Mouse (Mus musculus): Measurements from ENCODE around the gene Prkce. TPM values are rescaled to one million over a fixed set of nuclear protein-coding genes. Genes with fewer than 3 reads are reported as not detected.
A peak's percentile ranks its signal among the peaks of the same experiment; 100 is the strongest.

Gene Prkce
- polyA plus RNA-seq, 1 experiment from 2014 or later = 11.0 TPM

DNA sequence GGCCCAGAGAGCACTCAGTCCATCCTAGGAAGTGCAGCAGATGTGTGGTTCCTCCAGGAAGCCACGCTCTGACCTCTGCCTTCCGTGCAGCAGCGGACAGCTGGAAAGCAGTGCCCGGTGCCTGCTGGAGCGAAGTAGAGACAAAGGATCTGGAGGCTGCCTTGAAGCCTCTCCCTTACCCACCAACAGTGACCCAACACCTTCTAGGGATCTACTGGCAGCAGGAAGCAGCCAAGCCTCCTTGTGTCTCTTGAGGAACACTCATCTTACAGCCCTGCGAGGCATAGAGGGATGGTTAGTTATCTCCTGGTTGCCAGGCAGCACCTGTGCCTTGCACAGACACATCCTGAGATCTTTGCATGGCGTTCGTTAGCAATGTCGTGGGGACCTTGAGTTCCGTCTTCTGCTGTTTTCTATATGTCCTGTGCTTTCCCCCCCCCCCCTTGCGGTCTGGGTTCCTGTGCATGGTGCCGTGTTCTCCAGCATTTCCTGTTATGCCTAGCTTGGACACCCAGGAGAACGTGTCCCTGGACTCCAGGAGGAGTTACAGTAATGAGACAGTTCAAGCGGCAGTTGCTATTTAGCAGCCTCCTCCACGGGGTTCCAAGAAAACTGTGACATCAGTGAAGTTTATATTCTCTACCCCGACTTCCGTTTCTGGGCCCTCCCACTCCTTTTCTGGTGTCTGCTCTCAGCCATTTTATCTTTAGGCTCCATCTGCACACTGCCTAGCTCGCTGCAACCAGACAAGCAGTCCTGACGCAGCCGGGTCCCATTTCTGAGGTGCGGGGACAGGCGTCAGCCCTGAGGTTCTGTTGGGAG is 133.4 kb downstream of the Prkce start:
- 74% methylated on average over 22 of the region's 22 CpGs for WGBS
- H3K9ac ChIP-seq = no peak overlapping the region
- H3K36me3 ChIP-seq = no peaks in the 10 kb centered on the region
- no peak overlapping the region for H3K4me3 ChIP-seq
- H3K27ac ChIP-seq = peak overlapping the region; percentile 32
- peaks cover 26% of the 10 kb centered on the region for H3K4me1 ChIP-seq
- no peaks in the 10 kb centered on the region for H3K27me3 ChIP-seq
- H3K4me2 ChIP-seq (replicated peaks) = peak overlapping the region; percentile 24; the same call in 1 of the 2 replicates
- no peak for ATAC-seq (ENCODE audit: low FRiP score)
- no peaks in the 10 kb centered on the region for H3K9me3 ChIP-seq (replicated peaks)

DNA sequence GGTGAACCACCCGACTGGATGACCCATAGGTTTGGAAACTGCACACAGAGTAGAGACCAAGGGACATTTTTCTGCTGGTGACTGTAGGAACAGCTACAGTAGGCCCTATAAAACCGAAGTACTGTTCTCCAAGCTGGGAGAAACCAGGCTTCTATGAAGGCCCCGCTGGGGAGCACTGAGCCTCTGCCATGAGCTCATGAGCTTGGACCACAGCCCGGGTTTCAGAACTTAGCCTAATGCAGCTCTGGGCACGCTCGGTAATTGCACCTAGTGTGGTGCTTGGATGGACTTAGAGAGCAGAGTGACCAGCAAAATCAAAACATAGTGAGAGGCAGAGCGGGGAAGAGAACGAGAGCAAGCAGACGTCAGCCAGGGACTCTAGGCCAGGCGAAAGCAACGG is 134.7 kb downstream of the Prkce start:
- H3K4me3 ChIP-seq = no peak overlapping the region
- peaks cover 30% of the 10 kb centered on the region for H3K4me1 ChIP-seq
- no peak overlapping the region for H3K27ac ChIP-seq
- no peak for ATAC-seq (ENCODE audit: low FRiP score)
- H3K9ac ChIP-seq = no peak overlapping the region
- 95% methylated on average over 11 of the region's 11 CpGs for WGBS
- H3K4me2 ChIP-seq (replicated peaks) = no peak overlapping the region
- no peaks in the 10 kb centered on the region for H3K9me3 ChIP-seq (replicated peaks)
- H3K27me3 ChIP-seq = no peaks in the 10 kb centered on the region
- no peaks in the 10 kb centered on the region for H3K36me3 ChIP-seq

DNA sequence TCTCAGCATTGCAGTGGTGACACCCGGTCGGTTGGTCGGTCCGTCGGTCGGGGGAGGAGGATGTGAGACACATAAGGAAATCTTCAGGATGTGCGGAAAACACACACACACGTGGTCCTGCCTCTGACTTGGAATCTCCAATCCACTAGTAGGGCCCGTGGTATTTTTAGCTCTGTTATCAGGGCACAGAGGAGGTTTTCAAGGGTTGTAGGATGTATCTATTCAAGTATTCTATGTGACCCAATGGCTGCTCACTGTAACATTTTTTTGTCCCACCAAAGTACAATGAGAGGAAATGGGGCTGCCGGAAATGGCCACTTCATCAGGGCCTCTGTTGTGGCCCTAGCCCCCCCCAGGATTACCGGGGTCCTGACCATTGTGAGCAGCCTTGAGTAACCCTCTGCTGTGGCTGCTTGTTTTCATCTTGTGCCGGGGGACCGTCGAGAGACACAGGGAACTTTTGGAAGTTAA is 135.3 kb downstream of the Prkce start:
- no peak for ATAC-seq (ENCODE audit: low FRiP score)
- 88% methylated on average over 14 of the region's 14 CpGs for WGBS
- peaks cover 27% of the 10 kb centered on the region for H3K4me1 ChIP-seq

DNA sequence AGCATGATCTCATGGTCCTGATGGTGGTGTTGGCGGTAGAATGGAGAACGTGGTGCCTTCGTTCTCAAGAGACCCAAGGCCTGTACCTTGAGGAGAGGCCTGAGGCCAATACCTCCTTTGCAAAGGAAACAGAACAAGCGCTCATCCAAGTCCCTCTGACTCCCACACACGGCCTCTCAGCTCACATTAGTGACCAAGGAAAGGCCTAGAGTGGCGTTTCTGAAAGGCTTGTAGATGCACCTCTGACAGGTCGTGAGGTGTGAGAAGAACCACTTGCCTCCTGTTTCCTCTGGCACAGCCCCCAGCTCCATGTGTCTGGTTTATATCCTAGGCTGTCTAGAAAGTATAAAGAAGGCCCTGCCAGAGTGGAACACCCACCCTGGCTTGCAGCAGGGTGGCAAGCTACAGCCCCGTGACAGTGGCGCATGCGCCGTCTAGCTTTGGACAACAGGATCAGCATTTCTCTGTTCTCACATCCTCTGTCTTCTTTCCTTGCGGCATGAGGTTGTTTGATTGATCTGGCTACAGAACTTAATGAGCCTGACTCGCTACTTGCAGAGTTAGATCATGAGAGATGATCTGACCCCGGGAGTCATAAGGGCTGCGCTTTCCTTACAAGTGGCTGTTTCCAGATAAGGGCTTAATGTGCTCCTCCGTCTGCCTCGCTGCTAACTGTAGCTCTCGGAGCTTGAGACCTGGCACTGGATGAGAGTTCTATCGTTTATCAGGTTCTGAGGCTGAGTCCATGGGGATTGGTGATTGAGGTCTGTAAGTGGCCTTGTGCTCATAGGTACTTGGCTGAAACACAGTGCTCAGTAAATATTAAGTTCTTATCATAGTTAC is 136.0 kb downstream of the Prkce start:
- no peak overlapping the region for H3K4me3 ChIP-seq
- peak overlapping the region; percentile 45; the same call in 1 of the 2 replicates for H3K27ac ChIP-seq
- H3K4me1 ChIP-seq = peaks cover 27% of the 10 kb centered on the region

More for the DNA sequence above, 135.3 kb downstream of the Prkce start:
- no peaks in the 10 kb centered on the region for H3K27me3 ChIP-seq
- no peak overlapping the region for H3K9ac ChIP-seq
- no peak overlapping the region for H3K4me3 ChIP-seq
- no peaks in the 10 kb centered on the region for H3K36me3 ChIP-seq
- H3K9me3 ChIP-seq (replicated peaks) = no peaks in the 10 kb centered on the region
- no peak overlapping the region for H3K4me2 ChIP-seq (replicated peaks)
- no peak overlapping the region for H3K27ac ChIP-seq

DNA sequence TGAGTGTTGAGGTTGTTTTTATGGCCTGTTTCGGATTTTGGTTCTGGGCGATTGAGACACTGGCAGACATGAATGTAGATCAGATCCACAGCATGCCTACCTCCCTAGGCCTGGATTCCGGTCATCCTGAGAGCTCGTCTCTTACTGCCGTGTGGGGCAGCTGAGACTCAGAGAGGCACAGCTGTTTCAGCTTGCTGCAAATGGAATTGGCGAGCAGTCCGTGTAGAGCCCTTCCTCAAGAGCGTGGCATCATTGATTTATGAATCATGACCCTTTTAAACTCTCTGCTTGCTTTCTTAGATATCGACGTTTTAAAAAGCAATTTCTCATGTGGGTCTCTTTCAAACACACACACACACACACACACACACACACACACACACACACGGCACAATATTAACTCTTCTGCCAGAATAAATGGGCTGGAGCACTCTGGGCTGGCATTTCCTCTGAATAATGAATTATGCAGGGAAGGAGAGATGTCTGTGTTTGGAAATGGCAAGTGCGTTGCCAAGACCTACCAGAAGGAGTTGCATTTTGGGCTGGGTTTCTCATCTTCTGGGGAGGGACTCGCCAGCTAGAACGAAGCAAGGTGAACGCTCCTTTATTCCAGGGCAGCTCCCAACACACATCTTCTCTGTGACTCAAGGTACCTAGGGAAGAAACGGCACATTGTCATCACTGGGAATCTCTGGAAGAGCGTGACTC is 137.5 kb downstream of the Prkce start:
- H3K27me3 ChIP-seq = no peaks in the 10 kb centered on the region
- peak; percentile 48 for ATAC-seq (ENCODE audit: low FRiP score)
- H3K27ac ChIP-seq = peak overlapping the region; percentile 67
- H3K9me3 ChIP-seq (replicated peaks) = no peaks in the 10 kb centered on the region
- H3K4me2 ChIP-seq (replicated peaks) = no peak overlapping the region
- H3K9ac ChIP-seq = no peak overlapping the region
- H3K36me3 ChIP-seq = no peaks in the 10 kb centered on the region
- WGBS = 63% methylated on average over 17 of the region's 17 CpGs
- peaks cover 27% of the 10 kb centered on the region for H3K4me1 ChIP-seq
- no peak overlapping the region for H3K4me3 ChIP-seq

More for the DNA sequence above, 136.0 kb downstream of the Prkce start:
- no peak for ATAC-seq (ENCODE audit: low FRiP score)
- Histone ChIP-seq H3K27me3 (no peaks in the 10 kb centered on the region), H3K9me3 (replicated peaks) (no peaks in the 10 kb centered on the region), H3K36me3 (no peaks in the 10 kb centered on the region), H3K4me2 (replicated peaks) (no peak overlapping the region), H3K9ac (no peak overlapping the region)
- WGBS = 85% methylated on average over 19 of the region's 19 CpGs

DNA sequence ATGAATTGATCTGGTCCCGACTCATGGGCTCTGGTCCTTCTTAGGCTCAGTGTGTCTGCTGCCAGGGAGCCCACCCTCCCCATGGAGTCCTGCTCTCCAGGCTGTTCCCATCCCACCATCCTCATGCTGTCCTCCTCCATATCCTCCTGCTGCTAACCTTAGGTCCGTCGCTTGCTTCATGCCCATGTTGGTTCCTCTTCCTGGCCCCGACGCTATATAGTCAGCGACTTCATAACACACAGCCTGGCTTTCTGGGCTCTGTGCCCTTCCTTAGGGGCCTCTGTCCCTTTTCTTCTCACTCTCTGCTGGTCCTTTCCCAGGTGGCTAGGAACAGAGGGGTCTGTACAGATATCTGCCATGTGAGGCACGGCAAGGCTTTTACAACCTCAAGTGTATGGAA is 138.6 kb downstream of the Prkce start:
- no peak overlapping the region for H3K4me3 ChIP-seq
- no peaks in the 10 kb centered on the region for H3K36me3 ChIP-seq
- H3K27ac ChIP-seq = no peak overlapping the region
- ATAC-seq (ENCODE audit: low FRiP score) = no peak
- H3K27me3 ChIP-seq = no peaks in the 10 kb centered on the region
- no peak overlapping the region for H3K9ac ChIP-seq
- peaks cover 25% of the 10 kb centered on the region for H3K4me1 ChIP-seq
- 83% methylated on average over 7 of the region's 7 CpGs for WGBS
- H3K9me3 ChIP-seq (replicated peaks) = no peaks in the 10 kb centered on the region
- H3K4me2 ChIP-seq (replicated peaks) = no peak overlapping the region

DNA sequence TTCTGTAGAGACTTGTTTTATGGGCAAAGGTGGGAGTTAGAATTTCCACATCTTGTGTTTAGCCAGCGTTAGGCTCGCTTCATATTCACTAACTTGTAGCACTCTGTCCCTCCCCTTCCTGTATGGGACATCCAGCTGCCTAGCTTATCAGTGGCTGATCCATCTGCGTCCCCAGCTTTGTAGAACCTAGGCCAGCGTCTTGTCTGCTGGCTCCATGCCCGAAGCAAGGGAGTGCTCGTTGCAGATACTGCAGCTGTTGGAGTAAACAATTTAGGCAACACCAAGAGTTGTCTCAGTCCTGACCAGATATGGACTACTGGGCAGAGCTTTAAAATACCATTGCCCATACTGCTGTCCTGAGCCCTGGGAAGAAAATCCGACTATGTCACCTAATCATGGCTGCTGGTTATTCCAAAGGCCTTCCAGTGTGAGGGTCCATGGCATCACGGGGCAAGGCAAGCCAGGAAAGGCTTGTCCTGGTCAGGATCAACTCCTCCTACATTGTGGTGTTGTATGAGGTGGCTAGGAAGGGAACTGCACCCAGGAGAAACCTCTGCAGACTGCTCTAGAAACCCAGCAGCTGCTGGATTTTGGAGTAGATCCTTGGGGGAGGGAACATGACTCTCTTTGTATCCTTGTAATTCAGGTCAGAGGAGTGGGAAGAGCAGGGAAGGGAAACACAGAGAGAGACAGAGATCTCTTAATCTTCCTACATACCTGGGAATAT is 146.0 kb downstream of the Prkce start:
- H3K4me1 ChIP-seq = 0 out of 2 replicates have a peak, but pooled peaks cover 7% of the 10 kb centered on the region
- WGBS = 83% methylated on average over 8 of the region's 8 CpGs
- H3K4me2 ChIP-seq (replicated peaks) = no peak overlapping the region
- no peak overlapping the region for H3K9ac ChIP-seq
- H3K36me3 ChIP-seq = no peaks in the 10 kb centered on the region
- ATAC-seq (ENCODE audit: low FRiP score) = no peak
- no peak overlapping the region for H3K4me3 ChIP-seq
- no peaks in the 10 kb centered on the region for H3K27me3 ChIP-seq
- no peak overlapping the region for H3K27ac ChIP-seq
- no peaks in the 10 kb centered on the region for H3K9me3 ChIP-seq (replicated peaks)

DNA sequence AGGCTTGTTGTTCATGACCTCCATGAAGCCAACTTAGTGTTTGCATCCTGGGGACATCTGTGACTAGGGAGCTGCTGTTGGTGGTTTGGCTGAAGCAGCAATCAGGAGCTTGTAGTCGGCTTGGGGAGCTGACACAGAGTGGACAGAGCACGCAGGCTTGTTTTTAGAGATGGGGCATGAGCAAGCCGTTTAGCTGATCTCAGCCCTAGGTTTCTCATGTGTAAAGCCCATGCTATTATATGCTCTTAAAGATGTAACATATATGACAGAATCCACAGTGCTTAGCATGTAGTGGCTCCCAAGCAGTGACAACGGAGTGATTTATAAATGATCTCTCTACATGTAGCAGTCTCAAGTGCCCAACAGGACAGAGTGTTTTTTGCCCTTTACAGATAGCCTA is 148.3 kb downstream of the Prkce start:
- ATAC-seq (ENCODE audit: low FRiP score) = no peak
- no peak overlapping the region for H3K4me2 ChIP-seq (replicated peaks)
- no peaks in the 10 kb centered on the region for H3K27me3 ChIP-seq
- 0 out of 2 replicates have a peak, but pooled peaks cover 4% of the 10 kb centered on the region for H3K4me1 ChIP-seq
- H3K4me3 ChIP-seq = no peak overlapping the region
- 91% methylated on average over 4 of the region's 4 CpGs for WGBS
- H3K9ac ChIP-seq = no peak overlapping the region
- no peak overlapping the region for H3K27ac ChIP-seq
- H3K9me3 ChIP-seq (replicated peaks) = no peaks in the 10 kb centered on the region
- H3K36me3 ChIP-seq = no peaks in the 10 kb centered on the region

DNA sequence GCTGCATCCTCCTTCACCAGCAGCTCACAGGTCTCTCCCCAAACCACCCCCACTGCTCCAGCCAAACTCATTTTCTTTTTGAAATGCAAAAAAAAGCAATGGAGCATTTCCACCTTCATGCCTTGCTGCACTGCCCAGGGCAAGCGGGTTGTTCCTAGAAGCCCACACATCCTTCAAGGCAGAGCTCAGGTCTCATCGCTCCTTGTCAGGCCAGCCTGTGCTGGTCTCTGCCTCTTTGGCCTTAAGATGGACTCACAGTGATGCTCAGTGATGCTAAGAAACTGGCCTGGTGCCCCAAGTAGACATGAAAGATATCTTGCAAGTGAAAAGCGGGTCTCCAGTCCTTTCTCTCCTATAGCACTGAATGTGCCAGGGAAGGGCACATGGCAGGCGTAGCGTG is 149.2 kb downstream of the Prkce start:
- no peaks in the 10 kb centered on the region for H3K9me3 ChIP-seq (replicated peaks)
- WGBS = 88% methylated on average over 5 of the region's 5 CpGs
- no peak overlapping the region for H3K4me3 ChIP-seq
- H3K9ac ChIP-seq = no peak overlapping the region
- no peak for ATAC-seq (ENCODE audit: low FRiP score)
- 0 out of 2 replicates have a peak, but pooled peaks cover under 1% of the 10 kb centered on the region for H3K4me1 ChIP-seq
- no peak overlapping the region for H3K27ac ChIP-seq
- no peaks in the 10 kb centered on the region for H3K36me3 ChIP-seq
- no peaks in the 10 kb centered on the region for H3K27me3 ChIP-seq
- H3K4me2 ChIP-seq (replicated peaks) = no peak overlapping the region

DNA sequence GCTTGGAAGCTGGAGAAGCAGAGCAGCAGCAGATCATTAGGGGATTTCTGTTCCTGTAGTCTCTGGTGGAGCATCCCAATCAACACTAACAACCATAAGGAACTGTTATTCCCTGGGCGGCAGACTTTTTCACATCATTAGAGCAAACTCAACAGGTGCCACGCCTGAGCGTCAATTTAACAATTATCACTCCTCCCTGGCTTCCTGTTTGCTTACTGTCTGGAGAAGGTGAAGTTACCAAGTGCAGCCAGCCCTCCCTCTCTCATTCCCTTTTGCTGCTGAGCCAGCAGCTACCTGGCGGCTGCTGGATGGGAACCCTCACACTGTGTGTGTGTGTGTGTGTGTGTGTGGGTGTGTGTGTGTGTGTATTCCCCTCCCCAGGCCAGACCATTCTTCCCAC is 149.6 kb downstream of the Prkce start:
- H3K9ac ChIP-seq = no peak overlapping the region
- no peaks in the 10 kb centered on the region for H3K4me1 ChIP-seq
- no peak overlapping the region for H3K4me3 ChIP-seq
- ATAC-seq (ENCODE audit: low FRiP score) = no peak
- no peaks in the 10 kb centered on the region for H3K36me3 ChIP-seq
- H3K4me2 ChIP-seq (replicated peaks) = no peak overlapping the region
- no peak overlapping the region for H3K27ac ChIP-seq
- no peaks in the 10 kb centered on the region for H3K27me3 ChIP-seq
- WGBS = 76% methylated on average over 3 of the region's 4 CpGs
- no peaks in the 10 kb centered on the region for H3K9me3 ChIP-seq (replicated peaks)

DNA sequence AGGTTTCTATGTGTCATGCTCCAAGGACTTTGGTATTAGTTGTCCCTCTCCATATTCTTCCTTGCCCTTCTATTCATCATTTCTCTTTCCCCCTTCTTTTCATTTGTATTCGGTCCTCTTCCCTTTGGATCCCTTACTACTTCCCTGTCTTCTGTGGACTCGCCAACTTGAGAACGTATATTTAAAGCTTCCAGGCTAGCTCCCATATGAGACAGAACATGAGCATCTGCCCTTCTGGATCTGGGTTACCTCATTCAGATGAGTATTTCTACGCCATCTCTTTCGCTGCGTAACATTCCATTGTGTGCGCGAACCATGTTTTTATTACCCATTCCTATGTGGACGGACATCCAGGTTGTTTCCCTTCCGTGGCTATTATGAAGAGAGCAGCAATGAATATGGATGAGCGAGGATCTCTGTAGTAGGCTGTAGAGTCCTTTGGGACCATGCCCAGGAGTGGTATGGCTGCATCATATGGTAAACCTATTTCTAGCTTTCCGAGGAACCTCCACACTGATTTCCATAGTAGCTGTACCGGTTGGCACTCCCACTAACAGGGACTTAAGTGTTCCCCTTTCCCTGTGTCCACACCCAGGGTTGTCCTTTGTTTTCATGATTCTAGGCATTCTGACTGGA is 152.5 kb downstream of the Prkce start:
- Histone ChIP-seq H3K27me3 (no peaks in the 10 kb centered on the region), H3K4me1 (peaks cover 19% of the 10 kb centered on the region), H3K27ac (0 out of 2 replicates have a peak overlapping the region, but pooled peaks have one; percentile 26), H3K4me3 (no peak overlapping the region), H3K9me3 (replicated peaks) (no peaks in the 10 kb centered on the region), H3K36me3 (no peaks in the 10 kb centered on the region), H3K4me2 (replicated peaks) (no peak overlapping the region), H3K9ac (no peak overlapping the region)
- 84% methylated on average over 13 of the region's 13 CpGs for WGBS
- no peak for ATAC-seq (ENCODE audit: low FRiP score)
